Mouse (Mus musculus): ENCODE measurements around the gene Rab1b. TPM values are rescaled to one million over a fixed set of nuclear protein-coding genes. Genes with fewer than 3 reads are reported as not detected.

Rab1b gene
- total and polyA plus RNA-seq, 2 experiments from 2014 or later: 204 to 242 TPM

- no peak for DNase-seq (ENCODE audit: low spot score)
Measured at GRCm38 (mm10) chr19:5083961-5084833, 22.7 kb downstream of the Rab1b start.

GRCm38 (mm10) chr19:5082596-5082995, 24.3 kb downstream of the Rab1b start:
- Histone ChIP-seq H3K27ac (ENCODE audit: low read depth, low read length) (no peak overlapping the region), H3K36me3 (ENCODE audit: insufficient read depth, low read length) (peaks cover 25% of the 10 kb centered on the region), H3K4me3 (ENCODE audit: low read depth, low read length) (no peak overlapping the region), H3K9me3 (ENCODE audit: low read length) (no peaks in the 10 kb centered on the region), H3K4me1 (ENCODE audit: insufficient read depth, low read length) (peaks cover 3% of the 10 kb centered on the region; the same call in 1 of the 2 replicates), H3K9ac (replicated peaks; ENCODE audit: low read length, poor library complexity, severe bottlenecking) (no peak overlapping the region), H3K27me3 (ENCODE audit: insufficient read depth, low read length) (peaks cover 25% of the 10 kb centered on the region), H3K4me2 (ENCODE audit: low read depth, low read length, poor library complexity, severe bottlenecking) (no peak overlapping the region)
- no peak for DNase-seq (ENCODE audit: low spot score)
- ATAC-seq (ENCODE audit: low FRiP score): no peak
- TF ChIP-seq CTCF (IDR thresholded peaks at IDR 0.05): no peak
- WGBS: 71% methylated on average over 24 of the region's 24 CpGs

More at GRCm38 (mm10) chr19:5083961-5084833, 22.7 kb downstream of the Rab1b start:
- ATAC-seq (ENCODE audit: low FRiP score): no peak
- TF ChIP-seq CTCF (IDR thresholded peaks at IDR 0.05): no peak
- H3K27ac ChIP-seq (ENCODE audit: low read depth, low read length): peak overlapping the region; percentile 48; the same call in 1 of the 2 replicates
- 57% methylated on average over 3 of the region's 3 CpGs for WGBS
- peak overlapping the region; percentile 72 for H3K4me2 ChIP-seq (ENCODE audit: low read depth, low read length, poor library complexity, severe bottlenecking)
- peaks cover 7% of the 10 kb centered on the region; the same call in 1 of the 2 replicates for H3K4me1 ChIP-seq (ENCODE audit: insufficient read depth, low read length)
- H3K4me3 ChIP-seq (ENCODE audit: low read depth, low read length): peak overlapping the region; percentile 77
- no peaks in the 10 kb centered on the region for H3K9me3 ChIP-seq (ENCODE audit: low read length)
- H3K9ac ChIP-seq (replicated peaks; ENCODE audit: low read length, poor library complexity, severe bottlenecking): peak overlapping the region; percentile 91
- H3K36me3 ChIP-seq (ENCODE audit: insufficient read depth, low read length): peaks cover 25% of the 10 kb centered on the region
- peaks cover 25% of the 10 kb centered on the region for H3K27me3 ChIP-seq (ENCODE audit: insufficient read depth, low read length)

- WGBS: 79% methylated on average over 18 of the region's 18 CpGs
- no peak for ATAC-seq (ENCODE audit: low FRiP score)
- H3K27me3 ChIP-seq (ENCODE audit: insufficient read depth, low read length): peaks cover 25% of the 10 kb centered on the region
Measured at GRCm38 (mm10) chr19:5082005-5082404, 24.9 kb downstream of the Rab1b start.

DNA sequence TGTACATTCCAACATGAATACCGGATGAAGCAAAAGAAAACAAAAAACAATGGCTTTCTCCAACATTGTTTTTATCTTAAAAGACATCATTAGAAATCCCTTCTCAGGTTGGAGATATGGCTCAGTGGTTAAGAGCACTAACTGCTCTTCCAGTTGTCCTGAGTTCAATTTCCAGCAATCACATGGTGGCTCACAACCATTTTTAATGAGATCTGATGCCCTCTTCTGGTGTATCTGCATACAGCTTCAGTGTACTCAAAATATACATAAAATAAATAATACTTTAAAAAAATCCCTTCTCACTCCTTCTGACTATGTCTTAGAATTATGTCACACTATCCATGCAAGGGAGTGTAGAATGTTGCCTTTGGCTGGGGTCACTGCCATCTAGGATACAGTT, 27.6 kb downstream of the Rab1b start:
- peaks cover 26% of the 10 kb centered on the region for H3K27me3 ChIP-seq (ENCODE audit: insufficient read depth, low read length)
- no peak overlapping the region for H3K27ac ChIP-seq (ENCODE audit: low read depth, low read length)
- ATAC-seq (ENCODE audit: low FRiP score): no peak

More at GRCm38 (mm10) chr19:5082005-5082404, 24.9 kb downstream of the Rab1b start:
- Histone ChIP-seq H3K36me3 (ENCODE audit: insufficient read depth, low read length) (peaks cover 25% of the 10 kb centered on the region), H3K4me2 (ENCODE audit: low read depth, low read length, poor library complexity, severe bottlenecking) (no peak overlapping the region), H3K4me1 (ENCODE audit: insufficient read depth, low read length) (no peaks in the 10 kb centered on the region), H3K9ac (replicated peaks; ENCODE audit: low read length, poor library complexity, severe bottlenecking) (no peak overlapping the region), H3K9me3 (ENCODE audit: low read length) (no peaks in the 10 kb centered on the region), H3K27ac (ENCODE audit: low read depth, low read length) (no peak overlapping the region), H3K4me3 (ENCODE audit: low read depth, low read length) (no peak overlapping the region)
- no peak for TF ChIP-seq CTCF (IDR thresholded peaks at IDR 0.05)
- DNase-seq (ENCODE audit: low spot score): no peak

DNA sequence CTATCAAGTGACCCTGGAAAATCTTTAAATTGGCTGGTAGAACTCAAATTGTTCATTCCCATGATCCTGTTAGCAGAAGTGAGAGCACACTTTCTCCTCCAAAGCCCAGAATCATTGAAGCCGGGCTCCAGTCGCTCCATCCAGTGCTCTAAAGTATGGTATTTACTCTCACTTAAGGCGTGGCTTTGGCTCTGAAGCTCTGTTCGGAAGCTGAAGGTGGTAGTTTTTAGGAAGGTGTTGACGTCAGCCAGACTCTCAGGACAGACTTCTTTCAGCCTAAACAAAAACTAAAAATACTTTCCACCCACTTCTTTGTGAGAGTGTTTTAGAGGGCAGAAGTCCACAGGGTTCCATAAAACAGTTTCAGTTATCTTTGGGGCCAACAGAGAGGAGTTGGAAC, 33.4 kb downstream of the Rab1b start:
- Histone ChIP-seq H3K4me2 (ENCODE audit: low read depth, low read length, poor library complexity, severe bottlenecking) (no peak overlapping the region), H3K9me3 (ENCODE audit: low read length) (no peaks in the 10 kb centered on the region), H3K27ac (ENCODE audit: low read depth, low read length) (no peak overlapping the region), H3K9ac (replicated peaks; ENCODE audit: low read length, poor library complexity, severe bottlenecking) (no peak overlapping the region), H3K4me3 (ENCODE audit: low read depth, low read length) (no peak overlapping the region), H3K36me3 (ENCODE audit: insufficient read depth, low read length) (no peaks in the 10 kb centered on the region), H3K27me3 (ENCODE audit: insufficient read depth, low read length) (peaks cover 18% of the 10 kb centered on the region), H3K4me1 (ENCODE audit: insufficient read depth, low read length) (peaks cover 8% of the 10 kb centered on the region)
- DNase-seq (ENCODE audit: low spot score) (no peak), ATAC-seq (ENCODE audit: low FRiP score) (no peak)
- TF ChIP-seq CTCF (IDR thresholded peaks at IDR 0.05): no peak
- 47% methylated on average over 5 of the region's 5 CpGs for WGBS

More for the DNA sequence above, 27.6 kb downstream of the Rab1b start:
- Histone ChIP-seq H3K4me1 (ENCODE audit: insufficient read depth, low read length) (no peaks in the 10 kb centered on the region), H3K4me2 (ENCODE audit: low read depth, low read length, poor library complexity, severe bottlenecking) (no peak overlapping the region), H3K4me3 (ENCODE audit: low read depth, low read length) (no peak overlapping the region), H3K9ac (replicated peaks; ENCODE audit: low read length, poor library complexity, severe bottlenecking) (no peak overlapping the region), H3K36me3 (ENCODE audit: insufficient read depth, low read length) (peaks cover 25% of the 10 kb centered on the region), H3K9me3 (ENCODE audit: low read length) (no peaks in the 10 kb centered on the region)
- no peak for DNase-seq (ENCODE audit: low spot score)
- TF ChIP-seq CTCF (IDR thresholded peaks at IDR 0.05): peak; percentile 21; the same call in 1 of the 2 replicates
- 94% methylated on average over 1 of the region's 1 CpGs for WGBS

DNA sequence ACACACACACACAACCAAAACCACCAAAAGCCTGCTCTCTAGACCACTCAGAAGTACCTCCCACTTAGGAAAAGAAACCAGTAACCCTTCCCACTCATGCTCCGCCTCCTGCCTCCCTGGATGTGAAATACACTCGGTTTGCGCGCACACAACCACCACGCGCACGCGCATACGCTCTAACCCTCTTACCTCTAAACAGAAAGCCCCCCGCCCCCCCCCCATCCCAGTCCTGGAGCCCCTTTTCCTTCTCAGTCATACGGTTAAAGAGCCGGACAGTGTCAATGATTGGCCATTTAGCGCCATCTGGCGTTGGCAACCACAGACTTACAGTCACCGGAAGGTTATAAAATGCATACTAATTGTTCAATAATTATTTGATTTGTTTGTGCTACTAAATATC, 33.8 kb downstream of the Rab1b start:
- peak overlapping the region; percentile 45; the same call in 1 of the 2 replicates for H3K4me3 ChIP-seq (ENCODE audit: low read depth, low read length)
- H3K9me3 ChIP-seq (ENCODE audit: low read length): no peaks in the 10 kb centered on the region
- DNase-seq (ENCODE audit: low spot score) (peak; percentile 78), ATAC-seq (ENCODE audit: low FRiP score) (no peak)
- H3K4me1 ChIP-seq (ENCODE audit: insufficient read depth, low read length): peaks cover 8% of the 10 kb centered on the region
- 2% methylated on average over 15 of the region's 15 CpGs for WGBS
- no peaks in the 10 kb centered on the region for H3K36me3 ChIP-seq (ENCODE audit: insufficient read depth, low read length)
- peak overlapping the region; percentile 91 for H3K4me2 ChIP-seq (ENCODE audit: low read depth, low read length, poor library complexity, severe bottlenecking)
- no peak overlapping the region for H3K27ac ChIP-seq (ENCODE audit: low read depth, low read length)
- H3K27me3 ChIP-seq (ENCODE audit: insufficient read depth, low read length): peaks cover 23% of the 10 kb centered on the region
- TF ChIP-seq CTCF (IDR thresholded peaks at IDR 0.05): peak; percentile 72
- H3K9ac ChIP-seq (replicated peaks; ENCODE audit: low read length, poor library complexity, severe bottlenecking): no peak overlapping the region

All from midbrain, postnatal 0 days (tissue).